Comparison of ENCODE assay signal across 9 mouse cellular contexts in genomic region chr19:57642980-57643379, GRCm38 (mm10). TPM values are rescaled to one million over a fixed set of nuclear protein-coding genes. Genes with fewer than 3 reads are reported as not detected.
DNase-seq lines count a peak whose midpoint lies in the region; ATAC-seq and TF ChIP-seq lines count a peak whose summit lies in the region.
"Had no signal": no experiment of that assay in that cellular context is flagged by ENCODE, and none has a peak within 500 bp of the region (broad histone marks: within the 10 kb centered on the region; RNA-seq: fewer than 3 reads in every experiment).

No protein-coding gene starts in this region.

- WGBS in embryonic facial prominence, embryonic 11.5 days, result 45% methylated on average over 2 of the region's 2 CpGs
- WGBS in embryonic facial prominence, embryonic 10.5 days, result 59% methylated on average over 2 of the region's 2 CpGs
- 47% methylated on average over 2 of the region's 2 CpGs for WGBS in liver, postnatal 0 days (ENCODE audit: insufficient replicate concordance)
- WGBS in liver, embryonic 12.5 days (ENCODE audit: insufficient replicate concordance), result 56% methylated on average over 2 of the region's 2 CpGs

- no peaks in the 10 kb centered on the region for H3K27me3 ChIP-seq in embryonic facial prominence, embryonic 11.5 days (ENCODE audit: control insufficient read depth, insufficient read depth, low read length)
- no peaks in the 10 kb centered on the region for H3K27me3 ChIP-seq in embryonic facial prominence, embryonic 10.5 days (replicated peaks; ENCODE audit: low read depth, poor library complexity, severe bottlenecking)
- H3K27me3 ChIP-seq in liver, postnatal 0 days (ENCODE audit: insufficient read depth, low read length), result no peaks in the 10 kb centered on the region
- no peaks in the 10 kb centered on the region for H3K27me3 ChIP-seq in liver, embryonic 12.5 days (replicated peaks)
- H3K27me3 ChIP-seq: forebrain, embryonic 12.5 days had no signal

- H3K4me3 ChIP-seq in embryonic facial prominence, embryonic 11.5 days (ENCODE audit: low read depth, low read length), result no peak overlapping the region
- no peak overlapping the region for H3K4me3 ChIP-seq in embryonic facial prominence, embryonic 10.5 days
- no peak overlapping the region for H3K4me3 ChIP-seq in liver, postnatal 0 days (ENCODE audit: low read depth, low read length)
- no peak overlapping the region for H3K4me3 ChIP-seq in liver, embryonic 12.5 days
- H3K4me3 ChIP-seq: forebrain, embryonic 12.5 days had no signal

- H3K36me3 ChIP-seq in embryonic facial prominence, embryonic 11.5 days (replicated peaks; ENCODE audit: control insufficient read depth, insufficient read depth, low read depth, low read length), result no peaks in the 10 kb centered on the region
- H3K36me3 ChIP-seq in embryonic facial prominence, embryonic 10.5 days (replicated peaks), result peaks cover 13% of the 10 kb centered on the region
- H3K36me3 ChIP-seq in liver, postnatal 0 days (replicated peaks; ENCODE audit: insufficient read depth, low read length), result no peaks in the 10 kb centered on the region; the same call in 1 of the 2 replicates
- peaks cover 6% of the 10 kb centered on the region for H3K36me3 ChIP-seq in liver, embryonic 12.5 days

- H3K4me2 ChIP-seq in embryonic facial prominence, embryonic 11.5 days (ENCODE audit: low read depth, low read length), result no peak overlapping the region
- H3K4me2 ChIP-seq in liver, postnatal 0 days (ENCODE audit: low read depth, low read length), result no peak overlapping the region
- H3K4me2 ChIP-seq in liver, embryonic 12.5 days, result no peak overlapping the region
- H3K4me2 ChIP-seq: forebrain, embryonic 12.5 days had no signal

- TF ChIP-seq EP300 in liver, postnatal 0 days (IDR thresholded peaks at IDR 0.05; ENCODE audit: low read depth), result no peak

- no peaks in the 10 kb centered on the region for H3K9me3 ChIP-seq in embryonic facial prominence, embryonic 11.5 days (replicated peaks; ENCODE audit: control insufficient read depth, low read length)
- H3K9me3 ChIP-seq in embryonic facial prominence, embryonic 10.5 days, result no peaks in the 10 kb centered on the region
- H3K9me3 ChIP-seq in liver, postnatal 0 days (ENCODE audit: low read length), result no peaks in the 10 kb centered on the region
- no peaks in the 10 kb centered on the region for H3K9me3 ChIP-seq in liver, embryonic 12.5 days (replicated peaks)
- H3K9me3 ChIP-seq: forebrain, embryonic 12.5 days had no signal

- DNase-seq in embryonic facial prominence, embryonic 11.5 days (ENCODE audit: low spot score), result peak; percentile 75
- DNase-seq in embryonic facial prominence, embryonic 10.5 days (ENCODE audit: low spot score), result no peak
- no peak for DNase-seq in liver, postnatal 0 days
- DNase-seq in brain, embryonic 18.5 days (ENCODE audit: low read depth, low spot score), result peak; percentile 49
- peak; percentile 83 for DNase-seq in retina, embryonic 14.5 days (ENCODE audit: low spot score)
- no peak for DNase-seq in right cerebral cortex, postnatal 14 days
- no peak for DNase-seq in adrenal gland, postnatal 4 days (ENCODE audit: low spot score in 2 of 2)

- H3K27ac ChIP-seq in embryonic facial prominence, embryonic 11.5 days (replicated peaks; ENCODE audit: low read depth, low read length), result no peak overlapping the region
- no peak overlapping the region for H3K27ac ChIP-seq in embryonic facial prominence, embryonic 10.5 days (replicated peaks)
- no peak overlapping the region for H3K27ac ChIP-seq in liver, postnatal 0 days (ENCODE audit: low read depth)
- H3K27ac ChIP-seq in liver, embryonic 12.5 days, result no peak overlapping the region
- H3K27ac ChIP-seq: forebrain, embryonic 12.5 days had no signal

- no peaks in the 10 kb centered on the region for H3K4me1 ChIP-seq in embryonic facial prominence, embryonic 11.5 days (ENCODE audit: control insufficient read depth, insufficient read depth, low read length)
- no peaks in the 10 kb centered on the region for H3K4me1 ChIP-seq in embryonic facial prominence, embryonic 10.5 days
- H3K4me1 ChIP-seq in liver, postnatal 0 days (ENCODE audit: insufficient read depth), result no peaks in the 10 kb centered on the region
- no peaks in the 10 kb centered on the region for H3K4me1 ChIP-seq in liver, embryonic 12.5 days
- H3K4me1 ChIP-seq: forebrain, embryonic 12.5 days had no signal

- peak; percentile 52 for TF ChIP-seq CTCF in liver, postnatal 0 days (IDR thresholded peaks at IDR 0.05; ENCODE audit: low read depth)

- no peak overlapping the region for H3K9ac ChIP-seq in embryonic facial prominence, embryonic 11.5 days (replicated peaks; ENCODE audit: low read length)
- H3K9ac ChIP-seq in liver, postnatal 0 days (replicated peaks), result no peak overlapping the region
- H3K9ac ChIP-seq in liver, embryonic 12.5 days, result no peak overlapping the region
- H3K9ac ChIP-seq: forebrain, embryonic 12.5 days had no signal

- ATAC-seq in embryonic facial prominence, embryonic 11.5 days (replicated peaks; ENCODE audit: insufficient number of reproducible peaks, low FRiP score, low TSS enrichment, low read depth), result no peak
- ATAC-seq in liver, postnatal 0 days, result no peak
- ATAC-seq in liver, embryonic 12.5 days, result no peak

RNA-seq across cellular contexts. Expression of gene Atrnl1, which starts 32.1 kb away (rescaled TPM):
- 7.2 and 7.8 TPM in 2 replicates for polyA plus RNA-seq in embryonic facial prominence, embryonic 11.5 days (2014; fragmentation: Nextera tagmentation; extraction: Ambion mirVana)
- 4.0 and 4.3 TPM in 2 replicates for polyA plus RNA-seq in embryonic facial prominence, embryonic 10.5 days (2016; fragmentation: Nextera tagmentation; extraction: Ambion mirVana)
- polyA plus RNA-seq in liver, postnatal 0 days (2015; fragmentation: Nextera tagmentation; extraction: Ambion mirVana), result 0.70 and 0.71 TPM in 2 replicates
- 1.8 and 2.0 TPM in 2 replicates for polyA plus RNA-seq in liver, embryonic 12.5 days (2016; fragmentation: Nextera tagmentation; extraction: Ambion mirVana)
- total RNA-seq in adrenal gland, postnatal 4 days (2021), result 10 to 100 TPM; 38.3 to 44.4 TPM

Comparison
In these comparisons a context has a peak if more than half of its experiments do, and no peak if none do; other contexts are left out.
1. DNase-seq: peak in embryonic facial prominence, embryonic 11.5 days (single experiment), brain, embryonic 18.5 days (single experiment) and retina, embryonic 14.5 days (single experiment); none in embryonic facial prominence, embryonic 10.5 days (single experiment), liver, postnatal 0 days (single experiment), right cerebral cortex, postnatal 14 days (single experiment) and adrenal gland, postnatal 4 days (0 of 2).